Mouse (Mus musculus) midbrain, postnatal 0 days (tissue): ENCODE data around the gene Zfp64. TPM values are rescaled to one million over a fixed set of nuclear protein-coding genes. Genes with fewer than 3 reads are reported as not detected.

ENCODE experiments used
- ATAC-seq: fragments of 200-750 bp; cut with Nextera tagmentation; 2 replicates; pipeline ENCODE4 v1.8.0; 2017; ENCODE audit warnings: moderate number of reproducible peaks, mild to moderate bottlenecking, moderate TSS enrichment, moderate library complexity; ENCODE audit not compliant: low FRiP score
- DNase-seq: peaks from one replicate; pipeline ENCODE4 v3.0.0-alpha.2; 2015; ENCODE audit warnings: low spot score
- H3K27ac ChIP-seq: fragments of 300-500 bp; sonication (generic); 2 replicates; pipeline ENCODE4 v1.5.1; 2014; ENCODE audit warnings: low read depth, mild to moderate bottlenecking, low read length, mixed read lengths
- H3K27me3 ChIP-seq: fragments of 300-500 bp; sonication (generic); 2 replicates; pipeline ENCODE4 v1.6.1; 2014; ENCODE audit warnings: low read length, control low read depth, mixed read lengths; ENCODE audit not compliant: insufficient read depth
- H3K36me3 ChIP-seq: fragments of 300-500 bp; sonication (generic); 2 replicates; pipeline ENCODE4 v1.6.1; 2014; ENCODE audit warnings: low read length, control low read depth, mixed read lengths; ENCODE audit not compliant: insufficient read depth
- H3K4me1 ChIP-seq: fragments of 300-500 bp; sonication (generic); 2 replicates; pipeline ENCODE4 v1.6.1; 2014; ENCODE audit warnings: mild to moderate bottlenecking, control low read depth, antibody characterized with exemption, low read length, mixed read lengths; ENCODE audit not compliant: insufficient read depth
- H3K4me2 ChIP-seq: fragments of 300-500 bp; sonication (generic); 2 replicates; pipeline ENCODE4 v1.6.1; 2014; ENCODE audit warnings: low read depth, mild to moderate bottlenecking, low read length, mixed read lengths; ENCODE audit not compliant: poor library complexity, severe bottlenecking
- H3K4me3 ChIP-seq: fragments of 300-500 bp; sonication (generic); 2 replicates; pipeline ENCODE4 v1.5.1; 2014; ENCODE audit warnings: low read depth, mild to moderate bottlenecking, low read length, moderate library complexity
- H3K9ac ChIP-seq: fragments of 300-500 bp; sonication (generic); replicated peaks from 2 replicates; pipeline ENCODE4 v1.6.1; 2014; ENCODE audit warnings: mild to moderate bottlenecking, low read length, moderate library complexity, mixed read lengths; ENCODE audit not compliant: poor library complexity, severe bottlenecking
- H3K9me3 ChIP-seq: fragments of 300-500 bp; sonication (generic); 2 replicates; pipeline ENCODE4 v1.6.1; 2016; ENCODE audit warnings: low read length, control low read depth
- CTCF ChIP-seq: IDR thresholded peaks from 2 replicates; pipeline ENCODE4 v1.5.1; 2016; ENCODE audit warnings: antibody characterized with exemption, mild to moderate bottlenecking
- WGBS: fragments of 180-500 bp; shearing (Covaris S2); extraction: QIAGEN DNeasy Blood & Tissue Kit; methylation state at CpG from one replicate; pipeline ENCODE4 v1.1.7; 2014; 5-methylcytosine and 5-hydroxymethylcytosine counted together
- polyA plus RNA-seq: library from polyadenylated mRNA; unstranded; fragments of >200 nt; fragmentation: Nextera tagmentation; extraction: Ambion mirVana; gene quantifications from 2 replicates; pipeline ENCODE4 v1.2.1, GENCODE M21; 2015
- total RNA-seq: library from RNA; depleted of rRNA; stranded (reverse); fragments of >200 nt; gene quantifications from 2 replicates; pipeline ENCODE4 v1.2.3, GENCODE M21; 2014

The Zfp64 gene
- total and polyA plus RNA-seq, 2 experiments from 2014 or later, result 34.2 to 57.7 TPM

DNA sequence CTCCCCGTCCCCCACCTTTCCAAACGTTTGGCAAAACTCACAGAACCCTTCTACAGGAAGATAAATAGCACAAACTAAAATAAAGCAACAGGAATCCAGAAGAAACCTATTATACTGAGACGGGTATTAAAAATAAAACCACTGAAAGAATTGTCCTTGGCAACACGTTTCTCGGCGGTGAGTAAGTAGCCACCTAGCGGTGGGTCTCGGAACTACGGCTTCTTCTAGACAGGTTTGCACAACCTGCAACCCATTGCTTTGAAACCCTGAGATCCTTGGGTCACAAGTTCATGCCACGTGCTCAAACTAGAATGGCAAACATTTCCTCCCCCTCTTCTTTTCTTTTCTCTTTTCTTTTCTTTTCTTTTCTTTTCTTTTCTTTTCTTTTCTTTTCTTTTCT lies 25.7 kb downstream of the Zfp64 start:
- WGBS, result 28% methylated on average over 10 of the region's 10 CpGs
- DNase-seq, result peak; percentile 68
- Histone ChIP-seq H3K4me3 (no peak overlapping the region), H3K4me1 (no peaks in the 10 kb centered on the region), H3K9me3 (no peaks in the 10 kb centered on the region), H3K4me2 (no peak overlapping the region), H3K36me3 (peaks cover 35% of the 10 kb centered on the region), H3K9ac (no peak overlapping the region), H3K27ac (no peak overlapping the region), H3K27me3 (no peaks in the 10 kb centered on the region)
- TF ChIP-seq CTCF, result peak; percentile 83
- ATAC-seq, result no peak

DNA sequence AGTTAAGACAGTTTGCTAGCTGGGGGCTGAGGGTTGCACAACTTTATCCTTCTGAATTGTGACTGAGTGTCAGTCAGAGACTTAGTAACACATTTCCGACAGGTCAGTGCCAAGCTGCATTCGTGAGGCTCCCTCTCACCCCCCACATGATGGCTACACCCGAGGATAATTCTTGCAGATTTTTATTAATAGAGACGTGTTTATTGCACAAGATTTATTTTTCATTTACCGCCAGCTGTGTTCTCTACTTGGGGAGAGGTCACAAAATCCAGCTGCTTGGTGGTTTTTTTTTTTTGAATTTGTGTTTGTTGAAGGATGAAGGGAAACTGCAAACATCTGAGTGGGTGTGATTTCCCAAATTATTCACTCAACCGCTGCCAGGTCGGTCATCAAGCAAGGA lies 28.0 kb downstream of the Zfp64 start:
- no peak for TF ChIP-seq CTCF
- DNase-seq (no peak), ATAC-seq (no peak)
- Histone ChIP-seq H3K4me1 (no peaks in the 10 kb centered on the region), H3K4me3 (no peak overlapping the region), H3K36me3 (peaks cover 22% of the 10 kb centered on the region), H3K9ac (no peak overlapping the region), H3K4me2 (no peak overlapping the region), H3K27ac (no peak overlapping the region), H3K27me3 (no peaks in the 10 kb centered on the region), H3K9me3 (no peaks in the 10 kb centered on the region)
- 88% methylated on average over 7 of the region's 7 CpGs for WGBS

DNA sequence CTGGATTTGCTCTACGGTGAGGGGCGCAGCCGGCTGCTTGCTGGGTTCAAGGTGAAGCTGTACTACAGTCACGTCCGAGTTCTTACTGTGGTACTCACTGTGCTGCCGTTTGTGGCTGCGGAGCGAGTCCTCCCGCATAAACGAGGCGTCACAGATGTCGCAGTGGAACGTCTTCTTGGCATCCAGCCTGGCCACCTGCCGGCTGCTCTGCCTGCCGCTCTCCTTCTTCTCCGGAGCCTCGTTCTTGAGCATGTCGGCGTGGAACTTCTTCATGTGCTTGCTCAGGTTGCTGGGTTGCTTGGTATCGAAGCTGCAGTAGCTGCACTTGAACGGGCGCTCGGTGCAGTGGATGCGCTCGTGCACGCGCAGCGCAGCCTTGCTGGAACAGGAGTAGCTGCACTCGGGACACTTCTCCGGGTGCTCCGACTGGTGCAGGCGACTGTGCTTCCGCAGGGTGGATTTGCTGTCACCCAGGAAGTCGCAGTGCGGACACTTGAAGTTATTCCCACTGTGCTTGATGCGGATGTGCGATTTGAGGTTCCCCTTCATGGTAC lies 29.1 kb downstream of the Zfp64 start:
- WGBS, result 88% methylated on average over 37 of the region's 37 CpGs
- DNase-seq, result peak; percentile 22
- Histone ChIP-seq H3K9ac (no peak overlapping the region), H3K27me3 (no peaks in the 10 kb centered on the region), H3K36me3 (peaks cover 21% of the 10 kb centered on the region), H3K27ac (no peak overlapping the region), H3K9me3 (no peaks in the 10 kb centered on the region), H3K4me3 (no peak overlapping the region), H3K4me2 (no peak overlapping the region), H3K4me1 (no peaks in the 10 kb centered on the region)
- no peak for TF ChIP-seq CTCF
- ATAC-seq, result no peak

DNA sequence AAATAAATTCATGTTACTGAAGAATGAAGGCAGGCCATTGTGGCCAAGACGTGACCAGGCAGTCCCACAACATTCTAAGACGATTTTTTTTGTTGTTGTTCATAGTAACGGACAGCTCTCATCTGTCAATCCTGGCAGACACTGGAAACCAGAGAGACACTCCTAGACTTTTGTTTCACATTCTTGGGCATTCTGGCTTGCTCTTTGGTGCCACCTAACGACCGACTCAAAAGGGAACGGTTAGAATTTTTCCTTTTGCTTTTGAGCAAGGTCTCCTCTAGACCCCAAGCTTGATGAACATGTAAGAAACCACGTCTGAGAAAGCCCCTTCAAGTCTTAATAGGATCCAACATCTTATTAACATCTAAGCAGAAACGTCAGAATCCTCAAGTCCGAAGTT lies 31.7 kb downstream of the Zfp64 start:
- peaks cover 14% of the 10 kb centered on the region; the same call in 1 of the 2 replicates for H3K36me3 ChIP-seq
- H3K4me2 ChIP-seq, result no peak overlapping the region
- no peaks in the 10 kb centered on the region for H3K4me1 ChIP-seq
- no peak overlapping the region for H3K27ac ChIP-seq
- WGBS, result 13% methylated on average over 9 of the region's 9 CpGs
- DNase-seq (peak; percentile 73), ATAC-seq (no peak)
- no peak overlapping the region for H3K4me3 ChIP-seq
- peak; percentile 88 for TF ChIP-seq CTCF
- no peak overlapping the region for H3K9ac ChIP-seq
- H3K27me3 ChIP-seq, result no peaks in the 10 kb centered on the region
- no peaks in the 10 kb centered on the region for H3K9me3 ChIP-seq

DNA sequence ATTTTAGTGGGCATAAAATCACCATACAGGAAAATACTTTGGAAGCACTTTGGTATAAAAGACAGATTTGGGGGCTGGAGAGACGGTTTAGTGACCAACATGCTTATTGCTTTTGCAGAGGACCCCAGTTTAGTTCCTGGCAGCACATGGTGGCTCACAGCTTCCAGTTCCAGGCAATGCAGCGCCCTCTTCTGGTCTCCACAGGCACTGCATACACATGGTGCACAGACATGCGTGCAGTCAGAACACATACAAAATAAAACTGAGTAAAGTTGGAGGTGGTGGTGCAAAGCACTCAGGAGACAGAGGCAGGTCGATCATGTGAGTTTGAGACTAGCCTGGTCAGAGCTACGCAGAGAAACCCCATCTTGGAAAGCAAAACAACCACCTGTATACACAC lies 32.9 kb downstream of the Zfp64 start:
- no peak overlapping the region for H3K4me2 ChIP-seq
- WGBS, result 88% methylated on average over 5 of the region's 5 CpGs

DNA sequence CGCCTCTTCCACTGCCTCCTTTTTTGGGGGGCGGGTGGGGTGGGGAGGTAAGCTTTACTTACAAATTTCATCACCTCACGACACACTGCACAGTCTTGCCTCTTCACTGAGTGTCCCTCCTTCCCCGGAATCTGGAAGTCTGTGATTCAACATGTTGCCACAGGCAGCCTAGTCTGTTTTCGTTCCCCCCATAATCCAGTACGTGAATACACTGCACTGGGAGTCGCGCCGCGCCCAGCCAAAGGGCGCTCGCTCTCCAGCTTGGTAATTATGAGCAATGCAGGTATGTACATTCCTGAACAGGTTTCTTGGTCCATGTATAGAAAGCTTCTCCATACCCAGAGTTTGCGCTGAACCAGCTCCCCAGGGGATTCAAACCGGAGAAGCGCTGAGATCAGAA lies 35.4 kb downstream of the Zfp64 start:
- no peak overlapping the region for H3K4me2 ChIP-seq
- H3K27ac ChIP-seq, result no peak overlapping the region
- TF ChIP-seq CTCF, result no peak
- ATAC-seq (no peak), DNase-seq (no peak)
- no peaks in the 10 kb centered on the region for H3K27me3 ChIP-seq
- H3K36me3 ChIP-seq, result no peaks in the 10 kb centered on the region
- H3K4me3 ChIP-seq, result no peak overlapping the region
- no peaks in the 10 kb centered on the region for H3K9me3 ChIP-seq
- H3K9ac ChIP-seq, result no peak overlapping the region
- H3K4me1 ChIP-seq, result no peaks in the 10 kb centered on the region
- 54% methylated on average over 15 of the region's 15 CpGs for WGBS

More for the DNA sequence above, 32.9 kb downstream of the Zfp64 start:
- Histone ChIP-seq H3K4me1 (no peaks in the 10 kb centered on the region), H3K27ac (no peak overlapping the region), H3K4me3 (no peak overlapping the region), H3K9ac (no peak overlapping the region), H3K9me3 (no peaks in the 10 kb centered on the region), H3K27me3 (no peaks in the 10 kb centered on the region), H3K36me3 (peaks cover 14% of the 10 kb centered on the region; the same call in 1 of the 2 replicates)
- DNase-seq, result no peak
- no peak for ATAC-seq
- TF ChIP-seq CTCF, result peak; percentile 52
